Mouse (Mus musculus) C2C12 (cell line): ENCODE data around the gene Foxg1. TPM values are rescaled to one million over a fixed set of nuclear protein-coding genes. Genes with fewer than 3 reads are reported as not detected.

Experiments used
- H3K27me3 ChIP-seq: one replicate; pipeline ENCODE4 v1.6.1; 2011; ENCODE audit not compliant: control insufficient read depth, insufficient read depth, insufficient read length
- H3K36me3 ChIP-seq: one replicate; pipeline ENCODE4 v1.6.1; 2011; ENCODE audit not compliant: control insufficient read depth, insufficient read depth
- H3K4me3 ChIP-seq: one replicate; pipeline ENCODE4 v1.5.1; 2011; ENCODE audit warnings: mild to moderate bottlenecking, control low read depth; ENCODE audit not compliant: poor library complexity, insufficient read depth, severe bottlenecking
- H3K79me2 ChIP-seq: one replicate; pipeline ENCODE4 v1.6.1; 2011; ENCODE audit not compliant: control insufficient read depth, insufficient read depth
- H3K79me3 ChIP-seq: one replicate; pipeline ENCODE4 v1.6.1; 2011; ENCODE audit warnings: low read depth, control low read depth
- H3ac ChIP-seq: one replicate; pipeline ENCODE3; 2011; ENCODE audit warnings: low read depth; ENCODE audit not compliant: control insufficient read depth, insufficient read length
- CEBPB ChIP-seq: IDR thresholded peaks from one replicate; pipeline ENCODE4 v1.6.1; 2011; ENCODE audit warnings: low read depth, mild to moderate bottlenecking, control low read depth, moderate library complexity
- CTCF ChIP-seq: IDR thresholded peaks from one replicate; pipeline ENCODE4 v1.5.1; 2011; ENCODE audit not compliant: control insufficient read depth, insufficient read depth, insufficient read length
- FOSL1 ChIP-seq: IDR thresholded peaks from one replicate; pipeline ENCODE4 v1.8.0; 2011; ENCODE audit warnings: mild to moderate bottlenecking, low read length; ENCODE audit not compliant: poor library complexity, insufficient read depth, severe bottlenecking
- MAX ChIP-seq: IDR thresholded peaks from one replicate; pipeline ENCODE4 v1.6.1; 2011; ENCODE audit warnings: mild to moderate bottlenecking, control low read depth
- MYOD1 ChIP-seq: IDR thresholded peaks from one replicate; pipeline ENCODE4 v1.6.1; 2011; ENCODE audit warnings: low read depth; ENCODE audit not compliant: control insufficient read depth, insufficient read length
- MYOG ChIP-seq: IDR thresholded peaks from one replicate; pipeline ENCODE4 v1.6.1; 2011; ENCODE audit not compliant: control insufficient read depth, insufficient read length; ENCODE audit errors: extremely low read depth
- USF1 ChIP-seq: IDR thresholded peaks from one replicate; pipeline ENCODE4 v1.6.1; 2011; ENCODE audit warnings: low read depth, mild to moderate bottlenecking, control low read depth, moderate library complexity
- polyA plus RNA-seq: library from polyadenylated mRNA; unstranded; fragments of >200 nt; fragmentation: generic; extraction: Trizol; gene quantifications from one replicate; pipeline ENCODE4 v1.2.1, GENCODE M21; 2012; ENCODE audit warnings: missing spikeins

Foxg1 gene
- polyA plus RNA-seq, 1 experiment = not detected

- TF ChIP-seq CEBPB (no peak), MAX (no peak), MYOD1 (no peak)
- no peak overlapping the region for H3ac ChIP-seq
- no peaks in the 10 kb centered on the region for H3K27me3 ChIP-seq
Observed at GRCm38 (mm10) chr12:49398636-49399035, 16.2 kb downstream of the Foxg1 start.

DNA sequence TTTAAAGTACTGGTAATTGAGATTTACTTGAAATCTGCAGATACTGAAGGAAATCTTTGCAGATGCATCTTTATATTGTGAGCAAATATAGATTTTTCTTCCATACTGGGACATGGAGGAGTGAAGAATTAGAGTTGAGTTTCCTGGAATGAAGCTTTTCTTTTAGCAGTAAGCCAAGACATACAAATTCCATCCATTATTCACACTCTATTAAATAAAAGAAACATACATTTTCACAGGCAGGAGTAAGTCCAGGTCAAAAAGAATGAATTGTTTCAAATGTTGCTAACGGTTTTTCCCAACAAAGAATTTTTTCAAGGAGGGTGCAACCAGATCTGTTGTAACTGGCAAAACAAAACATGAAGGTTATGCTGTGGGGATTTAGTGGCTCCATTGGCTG lies 17.2 kb downstream of the Foxg1 start:
- H3K36me3 ChIP-seq = no peaks in the 10 kb centered on the region
- no peaks in the 10 kb centered on the region for H3K27me3 ChIP-seq
- no peaks in the 10 kb centered on the region for H3K79me2 ChIP-seq
- TF ChIP-seq MYOG = no peak
- no peak for TF ChIP-seq CEBPB
- no peak for TF ChIP-seq FOSL1
- TF ChIP-seq MYOD1 = no peak
- TF ChIP-seq MAX = no peak
- TF ChIP-seq CTCF = no peak
- no peak for TF ChIP-seq USF1
- H3K4me3 ChIP-seq = no peak overlapping the region
- no peak overlapping the region for H3ac ChIP-seq
- no peaks in the 10 kb centered on the region for H3K79me3 ChIP-seq

More at GRCm38 (mm10) chr12:49398636-49399035, 16.2 kb downstream of the Foxg1 start:
- no peaks in the 10 kb centered on the region for H3K36me3 ChIP-seq
- H3K79me3 ChIP-seq = no peaks in the 10 kb centered on the region
- no peak overlapping the region for H3K4me3 ChIP-seq
- H3K79me2 ChIP-seq = no peaks in the 10 kb centered on the region

- no peak overlapping the region for H3K4me3 ChIP-seq
- no peak overlapping the region for H3ac ChIP-seq
- no peaks in the 10 kb centered on the region for H3K79me3 ChIP-seq
- TF ChIP-seq CTCF (no peak), USF1 (no peak), MAX (no peak), CEBPB (no peak), MYOG (no peak), FOSL1 (no peak), MYOD1 (no peak)
- H3K27me3 ChIP-seq = no peaks in the 10 kb centered on the region
- no peaks in the 10 kb centered on the region for H3K79me2 ChIP-seq
- H3K36me3 ChIP-seq = no peaks in the 10 kb centered on the region
Observed at GRCm38 (mm10) chr12:49400036-49400852, 17.8 kb downstream of the Foxg1 start.

GRCm38 (mm10) chr12:49400853-49401118 lies 18.3 kb downstream of the Foxg1 start:
- TF ChIP-seq MAX (no peak), USF1 (no peak), MYOD1 (no peak), CEBPB (no peak), CTCF (no peak)
- Histone ChIP-seq H3K79me2 (no peaks in the 10 kb centered on the region), H3K4me3 (no peak overlapping the region), H3K27me3 (no peaks in the 10 kb centered on the region), H3K36me3 (no peaks in the 10 kb centered on the region), H3K79me3 (no peaks in the 10 kb centered on the region), H3ac (no peak overlapping the region)

GRCm38 (mm10) chr12:49401119-49401795 lies 18.8 kb downstream of the Foxg1 start:
- no peaks in the 10 kb centered on the region for H3K36me3 ChIP-seq
- H3ac ChIP-seq = no peak overlapping the region
- H3K79me3 ChIP-seq = no peaks in the 10 kb centered on the region
- TF ChIP-seq MYOD1 = no peak
- no peak for TF ChIP-seq MAX
- no peak for TF ChIP-seq CEBPB
- TF ChIP-seq USF1 = no peak
- no peak for TF ChIP-seq MYOG
- TF ChIP-seq CTCF = no peak
- TF ChIP-seq FOSL1 = no peak
- no peaks in the 10 kb centered on the region for H3K27me3 ChIP-seq
- no peak overlapping the region for H3K4me3 ChIP-seq
- H3K79me2 ChIP-seq = no peaks in the 10 kb centered on the region

DNA sequence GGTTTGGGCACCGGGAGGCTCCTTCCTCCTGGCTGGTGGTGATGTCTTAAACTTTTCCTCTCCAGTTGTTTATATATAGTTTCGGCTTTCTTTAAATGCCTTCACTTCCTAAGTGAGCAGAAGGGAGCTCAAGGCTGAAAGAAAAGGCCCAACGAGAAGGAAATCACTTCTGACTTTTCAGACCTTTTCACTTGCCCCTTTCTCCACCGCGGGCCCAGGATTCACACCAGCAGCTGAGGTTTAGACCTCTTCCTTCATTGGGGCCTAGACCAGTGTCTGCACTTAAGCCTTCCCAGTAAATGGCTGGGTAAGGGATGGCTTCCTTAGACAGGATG lies 19.3 kb downstream of the Foxg1 start:
- Histone ChIP-seq H3ac (no peak overlapping the region), H3K27me3 (no peaks in the 10 kb centered on the region), H3K4me3 (no peak overlapping the region), H3K79me2 (no peaks in the 10 kb centered on the region), H3K79me3 (no peaks in the 10 kb centered on the region), H3K36me3 (no peaks in the 10 kb centered on the region)
- TF ChIP-seq MYOG = no peak
